Mouse (Mus musculus): ENCODE results near the gene Lyl1. TPM values are rescaled to one million over a fixed set of nuclear protein-coding genes. Genes with fewer than 3 reads are reported as not detected.

Lyl1 gene
- total and polyA plus RNA-seq, 2 experiments from 2014 or later = 2.0 to 4.6 TPM

DNA sequence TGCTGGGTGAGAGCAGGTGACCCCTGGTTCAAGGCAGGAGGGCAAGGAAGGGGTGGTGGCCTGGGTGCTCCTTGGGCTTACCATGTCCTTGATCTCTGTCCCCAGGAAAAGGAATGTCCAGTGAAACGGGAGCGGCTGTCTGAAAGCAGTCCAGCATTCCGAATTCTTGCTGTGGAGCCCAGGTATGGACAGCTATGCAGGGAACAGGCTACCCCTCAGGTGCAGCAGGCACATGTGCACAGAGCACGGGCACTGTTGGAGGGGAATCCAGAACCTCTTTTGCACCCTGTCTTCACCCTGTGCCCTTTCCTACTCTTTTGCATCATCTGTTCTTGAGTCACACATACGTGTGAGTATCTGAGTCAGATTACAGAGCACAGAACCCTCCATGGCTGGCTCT lies 3.0 kb upstream of the Lyl1 start:
- no peak for TF ChIP-seq CTCF (IDR thresholded peaks at IDR 0.05)
- no peak for ATAC-seq (ENCODE audit: low FRiP score)
- Histone ChIP-seq H3K4me1 (ENCODE audit: insufficient read depth, low read length) (no peaks in the 10 kb centered on the region), H3K27me3 (ENCODE audit: insufficient read depth, low read length) (peaks cover 17% of the 10 kb centered on the region), H3K4me3 (ENCODE audit: low read depth, low read length) (no peak overlapping the region), H3K36me3 (ENCODE audit: insufficient read depth, low read length) (peaks cover 40% of the 10 kb centered on the region), H3K9me3 (ENCODE audit: low read length) (no peaks in the 10 kb centered on the region), H3K4me2 (ENCODE audit: low read depth, low read length, poor library complexity, severe bottlenecking) (no peak overlapping the region), H3K9ac (replicated peaks; ENCODE audit: low read length, poor library complexity, severe bottlenecking) (no peak overlapping the region), H3K27ac (ENCODE audit: low read depth, low read length) (no peak overlapping the region)
- WGBS = 98% methylated on average over 5 of the region's 5 CpGs
- DNase-seq (ENCODE audit: low spot score) = no peak

DNA sequence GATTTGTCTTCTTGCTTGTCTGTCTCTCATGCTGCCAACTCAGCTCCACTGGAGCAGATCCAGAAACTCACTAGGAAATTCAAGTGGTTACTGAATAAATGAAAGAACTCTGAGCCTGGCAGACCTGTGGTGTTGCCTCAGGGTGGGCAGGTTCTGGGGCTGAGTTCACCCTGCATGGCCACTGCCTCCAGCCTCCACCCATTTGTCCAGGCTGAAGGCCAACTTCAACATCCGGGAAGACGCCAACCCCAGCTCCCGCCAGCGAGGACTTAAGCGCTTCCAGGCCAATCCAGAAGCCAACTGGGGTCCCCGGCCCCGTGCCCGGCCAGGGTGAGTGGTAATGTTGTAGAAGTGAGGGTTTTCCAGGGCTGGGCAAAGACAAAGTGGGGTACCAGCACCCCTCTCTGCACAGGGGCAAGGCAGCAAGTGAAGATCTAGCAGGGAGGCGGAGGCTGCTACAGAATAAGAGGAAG lies 2.3 kb upstream of the Lyl1 start:
- WGBS = 83% methylated on average over 9 of the region's 9 CpGs
- Histone ChIP-seq H3K4me2 (ENCODE audit: low read depth, low read length, poor library complexity, severe bottlenecking) (no peak overlapping the region), H3K27ac (ENCODE audit: low read depth, low read length) (peak overlapping the region; percentile 8; the same call in 1 of the 2 replicates), H3K4me1 (ENCODE audit: insufficient read depth, low read length) (no peaks in the 10 kb centered on the region), H3K27me3 (ENCODE audit: insufficient read depth, low read length) (peaks cover 24% of the 10 kb centered on the region), H3K9ac (replicated peaks; ENCODE audit: low read length, poor library complexity, severe bottlenecking) (no peak overlapping the region), H3K36me3 (ENCODE audit: insufficient read depth, low read length) (peaks cover 37% of the 10 kb centered on the region), H3K4me3 (ENCODE audit: low read depth, low read length) (no peak overlapping the region), H3K9me3 (ENCODE audit: low read length) (no peaks in the 10 kb centered on the region)
- no peak for DNase-seq (ENCODE audit: low spot score)
- no peak for TF ChIP-seq CTCF (IDR thresholded peaks at IDR 0.05)
- ATAC-seq (ENCODE audit: low FRiP score) = no peak

DNA sequence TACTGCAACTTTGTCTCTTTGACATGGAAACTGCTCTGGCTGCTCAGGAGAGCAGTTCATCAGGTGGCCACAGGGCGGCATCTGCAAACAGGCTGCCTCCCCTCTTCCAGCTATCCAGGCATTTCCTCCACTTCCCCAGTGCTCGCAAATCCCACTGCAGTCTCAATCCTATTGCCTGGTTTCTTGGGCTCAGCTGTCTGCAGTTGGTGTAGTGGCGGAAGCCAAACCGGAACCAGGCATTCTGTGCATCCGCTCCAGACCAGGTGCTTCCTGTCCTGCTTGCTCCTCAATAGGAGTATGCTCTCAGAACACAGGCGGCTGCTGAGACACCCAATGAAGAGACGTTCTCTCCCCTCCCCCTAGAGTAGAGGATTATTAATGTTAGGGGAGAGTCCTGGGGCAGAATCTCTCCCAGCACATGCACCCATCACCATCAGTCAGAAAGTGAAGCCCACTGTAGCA lies 1.4 kb upstream of the Lyl1 start:
- peak; percentile 20; the same call in 1 of the 2 replicates for ATAC-seq (ENCODE audit: low FRiP score)
- Histone ChIP-seq H3K9me3 (ENCODE audit: low read length) (no peaks in the 10 kb centered on the region), H3K27ac (ENCODE audit: low read depth, low read length) (peak overlapping the region; percentile 38), H3K27me3 (ENCODE audit: insufficient read depth, low read length) (peaks cover 31% of the 10 kb centered on the region), H3K4me3 (ENCODE audit: low read depth, low read length) (no peak overlapping the region), H3K4me2 (ENCODE audit: low read depth, low read length, poor library complexity, severe bottlenecking) (no peak overlapping the region), H3K36me3 (ENCODE audit: insufficient read depth, low read length) (peaks cover 32% of the 10 kb centered on the region), H3K9ac (replicated peaks; ENCODE audit: low read length, poor library complexity, severe bottlenecking) (no peak overlapping the region), H3K4me1 (ENCODE audit: insufficient read depth, low read length) (no peaks in the 10 kb centered on the region)
- WGBS = 61% methylated on average over 7 of the region's 7 CpGs
- peak; percentile 70 for DNase-seq (ENCODE audit: low spot score)
- TF ChIP-seq CTCF (IDR thresholded peaks at IDR 0.05) = peak; percentile 75

DNA sequence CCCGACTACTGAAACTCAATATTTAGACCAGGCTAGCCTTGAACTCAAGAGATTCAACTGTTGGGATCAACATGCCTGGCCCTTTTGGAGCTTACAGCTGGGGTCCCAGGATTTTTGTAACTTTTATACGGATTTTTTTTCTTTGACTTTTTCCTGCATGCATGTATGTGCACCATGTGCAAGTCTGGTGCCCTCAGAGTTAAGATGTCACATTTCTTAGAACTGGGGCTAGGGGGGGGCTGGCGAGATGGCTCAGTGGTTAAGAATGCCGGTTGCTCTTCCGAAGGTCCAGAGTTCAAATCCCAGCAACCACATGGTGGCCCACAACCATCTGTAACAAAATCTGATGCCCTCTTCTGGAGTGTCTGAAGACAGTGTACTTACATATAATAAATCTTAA lies 731 bp upstream of the Lyl1 start:
- Histone ChIP-seq H3K4me1 (ENCODE audit: insufficient read depth, low read length) (no peaks in the 10 kb centered on the region), H3K9ac (replicated peaks; ENCODE audit: low read length, poor library complexity, severe bottlenecking) (no peak overlapping the region), H3K36me3 (ENCODE audit: insufficient read depth, low read length) (peaks cover 28% of the 10 kb centered on the region), H3K4me3 (ENCODE audit: low read depth, low read length) (no peak overlapping the region), H3K9me3 (ENCODE audit: low read length) (no peaks in the 10 kb centered on the region), H3K27ac (ENCODE audit: low read depth, low read length) (no peak overlapping the region; the same call in 1 of the 2 replicates), H3K4me2 (ENCODE audit: low read depth, low read length, poor library complexity, severe bottlenecking) (no peak overlapping the region), H3K27me3 (ENCODE audit: insufficient read depth, low read length) (peaks cover 36% of the 10 kb centered on the region)
- 86% methylated on average over 5 of the region's 5 CpGs for WGBS
- TF ChIP-seq CTCF (IDR thresholded peaks at IDR 0.05) = no peak
- DNase-seq (ENCODE audit: low spot score) = no peak
- no peak for ATAC-seq (ENCODE audit: low FRiP score)

DNA sequence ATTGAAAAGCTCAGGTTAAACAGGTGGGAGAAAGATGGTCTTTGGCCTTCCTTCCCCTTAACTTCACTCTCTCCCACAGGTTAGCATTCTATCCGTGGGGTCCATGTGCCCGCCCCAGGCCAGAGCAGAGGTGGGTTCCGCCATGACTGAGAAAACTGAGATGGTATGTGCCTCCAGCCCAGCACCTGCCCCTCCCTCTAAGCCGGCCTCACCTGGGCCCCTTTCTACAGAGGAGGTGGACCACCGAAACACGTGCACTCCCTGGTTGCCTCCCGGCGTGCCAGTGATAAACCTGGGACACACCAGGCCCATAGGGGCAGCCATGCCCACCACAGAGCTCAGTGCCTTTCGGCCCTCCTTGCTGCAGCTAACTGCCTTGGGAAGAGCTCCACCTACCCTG lies 1.3 kb downstream of the Lyl1 start:
- Histone ChIP-seq H3K4me1 (ENCODE audit: insufficient read depth, low read length) (no peaks in the 10 kb centered on the region), H3K4me2 (ENCODE audit: low read depth, low read length, poor library complexity, severe bottlenecking) (no peak overlapping the region), H3K9me3 (ENCODE audit: low read length) (no peaks in the 10 kb centered on the region), H3K27me3 (ENCODE audit: insufficient read depth, low read length) (peaks cover 42% of the 10 kb centered on the region), H3K36me3 (ENCODE audit: insufficient read depth, low read length) (peaks cover 17% of the 10 kb centered on the region), H3K4me3 (ENCODE audit: low read depth, low read length) (no peak overlapping the region; the same call in 1 of the 2 replicates), H3K9ac (replicated peaks; ENCODE audit: low read length, poor library complexity, severe bottlenecking) (no peak overlapping the region), H3K27ac (ENCODE audit: low read depth, low read length) (no peak overlapping the region)
- no peak for TF ChIP-seq CTCF (IDR thresholded peaks at IDR 0.05)
- ATAC-seq (ENCODE audit: low FRiP score) (no peak), DNase-seq (ENCODE audit: low spot score) (no peak)
- 73% methylated on average over 9 of the region's 9 CpGs for WGBS

DNA sequence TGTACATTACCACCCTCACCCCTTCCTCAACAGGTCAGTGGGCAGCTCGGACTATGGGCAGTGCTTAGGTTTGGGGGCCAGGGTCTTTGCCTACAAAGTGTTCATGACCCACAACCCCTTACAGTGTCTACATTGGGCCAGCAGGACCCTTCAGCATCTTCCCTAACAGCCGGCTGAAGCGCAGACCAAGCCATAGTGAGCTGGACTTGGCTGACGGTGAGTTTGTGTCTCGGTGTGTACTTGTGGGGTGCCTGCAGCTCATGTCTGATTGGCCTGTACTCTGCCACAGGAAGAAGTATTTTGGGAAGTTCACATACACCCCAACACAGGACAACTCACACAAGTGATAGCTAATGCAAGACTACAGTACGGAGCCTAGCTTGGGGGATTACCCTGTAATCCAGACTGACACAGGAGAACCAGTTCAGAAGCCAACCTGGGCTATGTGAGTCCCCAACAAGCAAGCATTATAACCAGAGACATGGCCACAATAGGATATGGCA lies 1.8 kb downstream of the Lyl1 start:
- ATAC-seq (ENCODE audit: low FRiP score) = no peak
- Histone ChIP-seq H3K9me3 (ENCODE audit: low read length) (no peaks in the 10 kb centered on the region), H3K4me2 (ENCODE audit: low read depth, low read length, poor library complexity, severe bottlenecking) (no peak overlapping the region), H3K4me3 (ENCODE audit: low read depth, low read length) (no peak overlapping the region), H3K27ac (ENCODE audit: low read depth, low read length) (no peak overlapping the region), H3K9ac (replicated peaks; ENCODE audit: low read length, poor library complexity, severe bottlenecking) (no peak overlapping the region), H3K4me1 (ENCODE audit: insufficient read depth, low read length) (no peaks in the 10 kb centered on the region), H3K27me3 (ENCODE audit: insufficient read depth, low read length) (peaks cover 46% of the 10 kb centered on the region), H3K36me3 (ENCODE audit: insufficient read depth, low read length) (peaks cover 16% of the 10 kb centered on the region)
- no peak for TF ChIP-seq CTCF (IDR thresholded peaks at IDR 0.05)
- 88% methylated on average over 6 of the region's 6 CpGs for WGBS
- no peak for DNase-seq (ENCODE audit: low spot score)
